Comparison of ENCODE assay signal across 9 mouse cellular contexts in genomic region chr13:64400801-64401361, GRCm38 (mm10). TPM values are rescaled to one million over a fixed set of nuclear protein-coding genes. Genes with fewer than 3 reads are reported as not detected.
DNase-seq lines count a peak whose midpoint lies in the region; ATAC-seq lines count a peak whose summit lies in the region.
"Had no signal": no experiment of that assay in that cellular context is flagged by ENCODE, and none has a peak within 500 bp of the region (broad histone marks: within the 10 kb centered on the region; RNA-seq: fewer than 3 reads in every experiment).

No protein-coding gene starts in this region.

- H3K36me3 ChIP-seq in kidney, embryonic 14.5 days (ENCODE audit: control insufficient read depth, insufficient read depth, low read length), result no peaks in the 10 kb centered on the region
- no peaks in the 10 kb centered on the region for H3K36me3 ChIP-seq in stomach, embryonic 14.5 days (ENCODE audit: control insufficient read depth, insufficient read depth, low read length)
- H3K36me3 ChIP-seq: neural tube, embryonic 12.5 days had no signal

- no peak overlapping the region for H3K9ac ChIP-seq in kidney, embryonic 14.5 days (ENCODE audit: low read depth, low read length)
- H3K9ac ChIP-seq in stomach, embryonic 14.5 days (replicated peaks; ENCODE audit: low read depth, low read length), result no peak overlapping the region
- H3K9ac ChIP-seq: neural tube, embryonic 12.5 days had no signal

- H3K27me3 ChIP-seq in kidney, embryonic 14.5 days (ENCODE audit: control insufficient read depth, insufficient read depth, low read length), result no peaks in the 10 kb centered on the region
- H3K27me3 ChIP-seq in stomach, embryonic 14.5 days (ENCODE audit: control insufficient read depth, insufficient read depth, low read length), result no peaks in the 10 kb centered on the region
- H3K27me3 ChIP-seq: neural tube, embryonic 12.5 days had no signal

- no peak overlapping the region for H3K4me3 ChIP-seq in kidney, embryonic 14.5 days (ENCODE audit: low read length)
- no peak overlapping the region for H3K4me3 ChIP-seq in stomach, embryonic 14.5 days (ENCODE audit: low read depth, low read length)
- H3K4me3 ChIP-seq: neural tube, embryonic 12.5 days had no signal

- H3K4me2 ChIP-seq in kidney, embryonic 14.5 days (replicated peaks; ENCODE audit: low read depth, low read length), result no peak overlapping the region
- H3K4me2 ChIP-seq in stomach, embryonic 14.5 days (replicated peaks; ENCODE audit: low read depth, low read length), result no peak overlapping the region
- H3K4me2 ChIP-seq: neural tube, embryonic 12.5 days had no signal

- peak overlapping the region; percentile 48; the same call in 1 of the 2 replicates for H3K27ac ChIP-seq in kidney, embryonic 14.5 days (ENCODE audit: low read depth, low read length)
- no peak overlapping the region for H3K27ac ChIP-seq in stomach, embryonic 14.5 days (ENCODE audit: low read length)
- H3K27ac ChIP-seq: neural tube, embryonic 12.5 days had no signal

- peak; percentile 85 for ATAC-seq in kidney, embryonic 14.5 days (ENCODE audit: low FRiP score, low TSS enrichment)
- peak; percentile 53; the same call in 1 of the 2 replicates for ATAC-seq in stomach, embryonic 14.5 days (ENCODE audit: insufficient number of reproducible peaks, insufficient read depth, low FRiP score, low read depth)

- no peaks in the 10 kb centered on the region for H3K4me1 ChIP-seq in kidney, embryonic 14.5 days (ENCODE audit: control insufficient read depth, insufficient read depth, low read length)
- H3K4me1 ChIP-seq in stomach, embryonic 14.5 days (ENCODE audit: control insufficient read depth, insufficient read depth, low read length), result no peaks in the 10 kb centered on the region
- H3K4me1 ChIP-seq: neural tube, embryonic 12.5 days had no signal

- WGBS in kidney, embryonic 14.5 days, result 17% methylated on average over 7 of the region's 7 CpGs
- WGBS in stomach, embryonic 14.5 days, result 25% methylated on average over 7 of the region's 7 CpGs

- peak; percentile 42 for DNase-seq in adrenal gland, postnatal 14 days
- no peak for DNase-seq in adrenal gland, postnatal 25 days
- peak; percentile 57 for DNase-seq in urinary bladder, postnatal 14 days (ENCODE audit: low spot score)
- DNase-seq in urinary bladder, postnatal 25 days (ENCODE audit: low spot score), result no peak
- DNase-seq in right cerebral cortex, postnatal 25 days, result no peak
- no peak for DNase-seq in left cerebral cortex, adult 8-10 months (ENCODE audit: low spot score in 2 of 2)

- no peaks in the 10 kb centered on the region for H3K9me3 ChIP-seq in kidney, embryonic 14.5 days (ENCODE audit: control insufficient read depth, low read length)
- H3K9me3 ChIP-seq in stomach, embryonic 14.5 days (ENCODE audit: control insufficient read depth, low read depth, low read length), result no peaks in the 10 kb centered on the region
- H3K9me3 ChIP-seq: neural tube, embryonic 12.5 days had no signal

RNA-seq across cellular contexts. Expression of gene Ctsl, which starts 30.2 kb away (rescaled TPM):
- total RNA-seq in adrenal gland, postnatal 14 days (2021), result 306 and 371 TPM in 2 replicates
- total RNA-seq in adrenal gland, postnatal 25 days (2021), result 784 and 797 TPM in 2 replicates
- polyA plus RNA-seq in kidney, embryonic 14.5 days (2014; fragmentation: Nextera tagmentation; extraction: Ambion mirVana), result 283 and 323 TPM in 2 replicates
- polyA plus RNA-seq in stomach, embryonic 14.5 days (2014; fragmentation: Nextera tagmentation; extraction: Ambion mirVana), result 207 and 209 TPM in 2 replicates
- total RNA-seq in left cerebral cortex, adult 8-10 months (2022), result 100 to 1,000 TPM; 129 to 196 (median 170) TPM

RNA-seq across cellular contexts. Expression of gene Cdk20, which starts 31.2 kb away (rescaled TPM):
- 4.3 and 5.1 TPM in 2 replicates for total RNA-seq in adrenal gland, postnatal 14 days (2021)
- 4.6 and 6.5 TPM in 2 replicates for total RNA-seq in adrenal gland, postnatal 25 days (2021)
- 8.3 and 10.5 TPM in 2 replicates for polyA plus RNA-seq in kidney, embryonic 14.5 days (2014; fragmentation: Nextera tagmentation; extraction: Ambion mirVana)
- polyA plus RNA-seq in stomach, embryonic 14.5 days (2014; fragmentation: Nextera tagmentation; extraction: Ambion mirVana), result 8.8 and 10.1 TPM in 2 replicates
- total RNA-seq in left cerebral cortex, adult 8-10 months (2022), result 10 to 100 TPM; 10.1 to 15.2 (median 10.6) TPM

Comparison
In these comparisons a context has a peak if more than half of its experiments do, and no peak if none do; other contexts are left out.
1. DNase-seq: peak in adrenal gland, postnatal 14 days (single experiment) and urinary bladder, postnatal 14 days (single experiment); none in adrenal gland, postnatal 25 days (single experiment), urinary bladder, postnatal 25 days (single experiment), right cerebral cortex, postnatal 25 days (single experiment) and left cerebral cortex, adult 8-10 months (0 of 2).